Mouse (Mus musculus): ENCODE results near the gene Eps8. TPM values are rescaled to one million over a fixed set of nuclear protein-coding genes. Genes with fewer than 3 reads are reported as not detected.

Eps8 gene
- total and polyA plus RNA-seq, 3 experiments: 0.08 to 0.15 TPM; not detected in 1

GRCm38 (mm10) chr6:137519529-137520342 lies 134.9 kb downstream of the Eps8 start:
- H3K4me3 ChIP-seq (ENCODE audit: control insufficient read depth in 1 of 2, insufficient read depth in 1 of 2, low read depth in 2 of 2, low read length in 2 of 2): no peak overlapping the region
- no peak for TF ChIP-seq NRF1 (IDR thresholded peaks at IDR 0.05; ENCODE audit: insufficient read depth, low read depth, low read length, poor library complexity, severe bottlenecking)

DNA sequence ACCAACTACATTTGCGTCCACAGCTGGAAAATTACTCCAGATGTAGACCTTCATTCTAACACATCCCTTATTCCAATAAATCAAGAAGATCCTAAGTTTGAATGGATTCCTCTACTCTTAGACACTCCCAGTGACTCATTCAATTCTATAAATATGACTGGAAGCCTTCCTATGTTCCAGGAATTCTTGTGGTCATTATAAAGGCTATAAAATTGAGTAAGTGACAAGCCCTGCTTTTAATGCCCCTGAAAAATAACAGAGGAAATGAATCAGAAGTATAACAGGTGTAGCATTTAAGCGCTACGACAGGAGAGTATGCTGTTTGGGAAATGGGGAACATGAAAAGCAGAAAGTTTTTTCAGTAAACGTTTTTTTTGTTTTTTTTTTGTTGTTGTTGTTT lies 139.8 kb downstream of the Eps8 start:
- no peak for DNase-seq (ENCODE audit: low read depth, low spot score)

More at GRCm38 (mm10) chr6:137519529-137520342, 134.9 kb downstream of the Eps8 start:
- Histone ChIP-seq H3K9ac (ENCODE audit: control insufficient read depth, low read depth, low read length, poor library complexity, severe bottlenecking) (no peak overlapping the region), H3K79me2 (ENCODE audit: control insufficient read depth, insufficient read depth, low read length, poor library complexity) (no peaks in the 10 kb centered on the region), H3K9me3 (replicated peaks; ENCODE audit: insufficient read depth, low read length) (no peaks in the 10 kb centered on the region), H3K36me3 (ENCODE audit: control insufficient read depth in 1 of 2, insufficient read depth in 2 of 2, low read length in 2 of 2) (no peaks in the 10 kb centered on the region), H3K27me3 (ENCODE audit: control insufficient read depth in 1 of 2, insufficient read depth in 2 of 2, low read length in 2 of 2) (no peaks in the 10 kb centered on the region), H3K4me1 (ENCODE audit: control insufficient read depth in 1 of 2, insufficient read depth in 2 of 2, low read length in 2 of 2) (no peaks in the 10 kb centered on the region), H3K27ac (ENCODE audit: control insufficient read depth, low read depth, low read length) (no peak overlapping the region)
- DNase-seq (ENCODE audit: low read depth, low spot score): no peak

DNA sequence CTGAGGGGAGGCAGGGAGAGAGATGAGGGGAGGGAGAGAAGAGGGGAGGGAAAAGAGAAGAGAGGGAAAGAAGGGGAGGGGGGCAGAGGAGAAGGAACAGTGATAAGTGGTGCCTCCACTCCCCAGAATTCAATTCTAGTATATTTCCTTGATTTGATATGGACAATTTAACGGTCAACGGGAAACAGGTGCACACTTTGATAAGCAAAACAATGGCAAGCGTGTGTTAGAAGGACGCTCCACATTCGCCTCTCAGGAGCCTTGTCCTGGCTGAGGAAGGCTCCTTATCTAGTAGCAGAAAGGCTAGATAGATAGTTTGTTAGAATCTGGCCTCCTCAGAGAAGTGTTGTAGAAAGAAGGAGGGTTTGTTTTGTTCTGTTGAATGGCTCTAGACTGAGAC lies 141.9 kb downstream of the Eps8 start:
- H3K9me3 ChIP-seq (replicated peaks; ENCODE audit: insufficient read depth, low read length): no peaks in the 10 kb centered on the region
- no peak overlapping the region for H3K9ac ChIP-seq (ENCODE audit: control insufficient read depth, low read depth, low read length, poor library complexity, severe bottlenecking)
- H3K4me3 ChIP-seq (ENCODE audit: control insufficient read depth in 1 of 2, insufficient read depth in 1 of 2, low read depth in 2 of 2, low read length in 2 of 2): no peak overlapping the region
- H3K27me3 ChIP-seq (ENCODE audit: control insufficient read depth in 1 of 2, insufficient read depth in 2 of 2, low read length in 2 of 2): no peaks in the 10 kb centered on the region
- TF ChIP-seq ZNF384 (IDR thresholded peaks at IDR 0.05; ENCODE audit: low read depth, low read length): no peak
- no peak for TF ChIP-seq ZC3H11A (IDR thresholded peaks at IDR 0.05; ENCODE audit: low read depth, low read length)
- TF ChIP-seq TAL1 (IDR thresholded peaks at IDR 0.05; ENCODE audit: low read length): no peak
- H3K27ac ChIP-seq (ENCODE audit: control insufficient read depth, low read depth, low read length): no peak overlapping the region
- H3K4me1 ChIP-seq (ENCODE audit: control insufficient read depth in 1 of 2, insufficient read depth in 2 of 2, low read length in 2 of 2): no peaks in the 10 kb centered on the region
- no peaks in the 10 kb centered on the region for H3K36me3 ChIP-seq (ENCODE audit: control insufficient read depth in 1 of 2, insufficient read depth in 2 of 2, low read length in 2 of 2)
- H3K79me2 ChIP-seq (ENCODE audit: control insufficient read depth, insufficient read depth, low read length, poor library complexity): no peaks in the 10 kb centered on the region
- no peak for DNase-seq (ENCODE audit: low read depth, low spot score)

More for the DNA sequence above, 139.8 kb downstream of the Eps8 start:
- H3K36me3 ChIP-seq (ENCODE audit: control insufficient read depth in 1 of 2, insufficient read depth in 2 of 2, low read length in 2 of 2): no peaks in the 10 kb centered on the region
- no peaks in the 10 kb centered on the region for H3K27me3 ChIP-seq (ENCODE audit: control insufficient read depth in 1 of 2, insufficient read depth in 2 of 2, low read length in 2 of 2)
- H3K27ac ChIP-seq (ENCODE audit: control insufficient read depth, low read depth, low read length): no peak overlapping the region
- H3K9ac ChIP-seq (ENCODE audit: control insufficient read depth, low read depth, low read length, poor library complexity, severe bottlenecking): no peak overlapping the region
- H3K4me1 ChIP-seq (ENCODE audit: control insufficient read depth in 1 of 2, insufficient read depth in 2 of 2, low read length in 2 of 2): no peaks in the 10 kb centered on the region
- H3K4me3 ChIP-seq (ENCODE audit: control insufficient read depth in 1 of 2, insufficient read depth in 1 of 2, low read depth in 2 of 2, low read length in 2 of 2): no peak overlapping the region
- no peaks in the 10 kb centered on the region for H3K79me2 ChIP-seq (ENCODE audit: control insufficient read depth, insufficient read depth, low read length, poor library complexity)
- H3K9me3 ChIP-seq (replicated peaks; ENCODE audit: insufficient read depth, low read length): no peaks in the 10 kb centered on the region
- TF ChIP-seq ZNF384 (IDR thresholded peaks at IDR 0.05; ENCODE audit: low read depth, low read length): no peak
- TF ChIP-seq GABPA (IDR thresholded peaks at IDR 0.05; ENCODE audit: low read depth, low read length): no peak

GRCm38 (mm10) chr6:137509341-137510045 lies 145.2 kb downstream of the Eps8 start:
- H3K9me3 ChIP-seq (replicated peaks; ENCODE audit: insufficient read depth, low read length): no peaks in the 10 kb centered on the region
- no peaks in the 10 kb centered on the region for H3K27me3 ChIP-seq (ENCODE audit: control insufficient read depth in 1 of 2, insufficient read depth in 2 of 2, low read length in 2 of 2)
- no peaks in the 10 kb centered on the region for H3K4me1 ChIP-seq (ENCODE audit: control insufficient read depth in 1 of 2, insufficient read depth in 2 of 2, low read length in 2 of 2)
- no peak overlapping the region for H3K9ac ChIP-seq (ENCODE audit: control insufficient read depth, low read depth, low read length, poor library complexity, severe bottlenecking)
- no peaks in the 10 kb centered on the region for H3K36me3 ChIP-seq (ENCODE audit: control insufficient read depth in 1 of 2, insufficient read depth in 2 of 2, low read length in 2 of 2)
- no peaks in the 10 kb centered on the region for H3K79me2 ChIP-seq (ENCODE audit: control insufficient read depth, insufficient read depth, low read length, poor library complexity)
- DNase-seq (ENCODE audit: low read depth, low spot score): no peak
- TF ChIP-seq ELF1 (IDR thresholded peaks at IDR 0.05; ENCODE audit: low read depth, low read length): no peak
- no peak for TF ChIP-seq CHD1 (IDR thresholded peaks at IDR 0.05; ENCODE audit: low read depth, low read length)
- no peak for TF ChIP-seq NRF1 (IDR thresholded peaks at IDR 0.05; ENCODE audit: insufficient read depth, low read depth, low read length, poor library complexity, severe bottlenecking)
- no peak overlapping the region for H3K27ac ChIP-seq (ENCODE audit: control insufficient read depth, low read depth, low read length)
- H3K4me3 ChIP-seq (ENCODE audit: control insufficient read depth in 1 of 2, insufficient read depth in 1 of 2, low read depth in 2 of 2, low read length in 2 of 2): no peak overlapping the region
